Mouse (Mus musculus): Measurements from ENCODE around the gene Ddx49.

DNA sequence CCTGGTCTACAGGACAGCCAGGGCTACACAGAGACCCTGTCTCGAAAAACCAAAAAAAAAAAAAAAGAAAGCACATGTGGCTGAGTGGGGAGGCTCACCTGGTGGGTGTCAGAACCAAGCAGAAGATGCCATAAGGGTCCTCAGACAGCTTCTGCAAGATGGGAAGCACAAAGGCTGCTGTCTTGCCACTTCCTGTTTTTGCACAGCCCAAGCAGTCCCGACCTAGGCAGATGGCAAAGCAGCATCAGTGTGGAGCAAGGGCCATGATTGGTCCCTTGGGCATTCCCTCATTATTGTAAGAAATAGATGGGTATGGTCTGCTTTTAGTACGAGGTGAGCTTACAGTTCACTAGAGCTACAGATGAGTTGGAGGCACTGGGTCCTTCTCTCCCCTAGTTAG lies 1.4 kb downstream of the Ddx49 start:
- TF ChIP-seq CTCF (conservative IDR thresholded peaks at IDR 0.05 in 1 of 2, IDR thresholded peaks at IDR 0.05 in 1 of 2; ENCODE audit: low read depth in 2 of 2, low read length in 2 of 2) (no peak), HCFC1 (IDR thresholded peaks at IDR 0.05; ENCODE audit: low read depth, low read length) (no peak), POLR2A (IDR thresholded peaks at IDR 0.05; ENCODE audit: low read depth, low read length) (no peak)
